Mouse (Mus musculus): ENCODE data around the gene 6030468B19Rik. TPM values are rescaled to one million over a fixed set of nuclear protein-coding genes. Genes with fewer than 3 reads are reported as not detected.

The 6030468B19Rik gene
- total and polyA plus RNA-seq, 2 experiments from 2014 or later = not detected

- no peak for TF ChIP-seq CTCF (IDR thresholded peaks at IDR 0.05; ENCODE audit: low read depth)
- peak; percentile 46; the same call in 1 of the 2 replicates for ATAC-seq
- Histone ChIP-seq H3K4me3 (ENCODE audit: low read length) (no peak overlapping the region), H3K4me1 (ENCODE audit: insufficient read depth, low read length) (no peaks in the 10 kb centered on the region), H3K9me3 (ENCODE audit: low read length) (no peaks in the 10 kb centered on the region), H3K27ac (no peak overlapping the region), H3K4me2 (ENCODE audit: low read depth, low read length) (peak overlapping the region; percentile 39), H3K9ac (replicated peaks; ENCODE audit: low read length) (no peak overlapping the region), H3K27me3 (ENCODE audit: insufficient read depth, low read length) (no peaks in the 10 kb centered on the region), H3K36me3 (ENCODE audit: insufficient read depth, low read length) (no peaks in the 10 kb centered on the region)
- peak; percentile 39 for DNase-seq (ENCODE audit: low spot score)
- 25% methylated on average over 13 of the region's 13 CpGs for WGBS
Measured at GRCm38 (mm10) chr11:117836306-117836705, 38.8 kb downstream of the 6030468B19Rik start.

- 74% methylated on average over 2 of the region's 2 CpGs for WGBS
- ATAC-seq (no peak), DNase-seq (ENCODE audit: low spot score) (no peak)
- TF ChIP-seq CTCF (IDR thresholded peaks at IDR 0.05; ENCODE audit: low read depth) = no peak
- H3K27ac ChIP-seq = no peak overlapping the region
- H3K4me2 ChIP-seq (ENCODE audit: low read depth, low read length) = no peak overlapping the region
- H3K36me3 ChIP-seq (ENCODE audit: insufficient read depth, low read length) = no peaks in the 10 kb centered on the region
- H3K9me3 ChIP-seq (ENCODE audit: low read length) = no peaks in the 10 kb centered on the region
- H3K27me3 ChIP-seq (ENCODE audit: insufficient read depth, low read length) = no peaks in the 10 kb centered on the region
- H3K9ac ChIP-seq (replicated peaks; ENCODE audit: low read length) = no peak overlapping the region
- H3K4me3 ChIP-seq (ENCODE audit: low read length) = no peak overlapping the region
- no peaks in the 10 kb centered on the region for H3K4me1 ChIP-seq (ENCODE audit: insufficient read depth, low read length)
Measured at GRCm38 (mm10) chr11:117838572-117838971, 41.1 kb downstream of the 6030468B19Rik start.

- Histone ChIP-seq H3K27me3 (ENCODE audit: insufficient read depth, low read length) (no peaks in the 10 kb centered on the region), H3K9me3 (ENCODE audit: low read length) (no peaks in the 10 kb centered on the region), H3K4me3 (ENCODE audit: low read length) (no peak overlapping the region), H3K27ac (no peak overlapping the region), H3K36me3 (ENCODE audit: insufficient read depth, low read length) (no peaks in the 10 kb centered on the region), H3K4me2 (ENCODE audit: low read depth, low read length) (no peak overlapping the region), H3K4me1 (ENCODE audit: insufficient read depth, low read length) (no peaks in the 10 kb centered on the region), H3K9ac (replicated peaks; ENCODE audit: low read length) (no peak overlapping the region)
- no peak for TF ChIP-seq CTCF (IDR thresholded peaks at IDR 0.05; ENCODE audit: low read depth)
- ATAC-seq (no peak), DNase-seq (ENCODE audit: low spot score) (no peak)
- WGBS = 87% methylated on average over 1 of the region's 1 CpGs
Measured at GRCm38 (mm10) chr11:117839021-117839420, 41.6 kb downstream of the 6030468B19Rik start.

- no peak overlapping the region for H3K27ac ChIP-seq
- no peak overlapping the region for H3K4me3 ChIP-seq (ENCODE audit: low read length)
- H3K27me3 ChIP-seq (ENCODE audit: insufficient read depth, low read length) = no peaks in the 10 kb centered on the region
- H3K9ac ChIP-seq (replicated peaks; ENCODE audit: low read length) = no peak overlapping the region
- no peaks in the 10 kb centered on the region for H3K36me3 ChIP-seq (ENCODE audit: insufficient read depth, low read length)
- no peak overlapping the region for H3K4me2 ChIP-seq (ENCODE audit: low read depth, low read length)
- no peak for TF ChIP-seq CTCF (IDR thresholded peaks at IDR 0.05; ENCODE audit: low read depth)
- WGBS = 41% methylated on average over 1 of the region's 1 CpGs
- ATAC-seq = no peak
- no peaks in the 10 kb centered on the region for H3K9me3 ChIP-seq (ENCODE audit: low read length)
- DNase-seq (ENCODE audit: low spot score) = no peak
- no peaks in the 10 kb centered on the region for H3K4me1 ChIP-seq (ENCODE audit: insufficient read depth, low read length)
Measured at GRCm38 (mm10) chr11:117840910-117841309, 43.5 kb downstream of the 6030468B19Rik start.

GRCm38 (mm10) chr11:117843434-117843833 is 46.0 kb downstream of the 6030468B19Rik start:
- H3K4me2 ChIP-seq (ENCODE audit: low read depth, low read length) = no peak overlapping the region
- 88% methylated on average over 2 of the region's 2 CpGs for WGBS
- DNase-seq (ENCODE audit: low spot score) = no peak
- no peak for ATAC-seq
- no peak overlapping the region for H3K9ac ChIP-seq (replicated peaks; ENCODE audit: low read length)
- TF ChIP-seq CTCF (IDR thresholded peaks at IDR 0.05; ENCODE audit: low read depth) = no peak
- H3K36me3 ChIP-seq (ENCODE audit: insufficient read depth, low read length) = no peaks in the 10 kb centered on the region
- H3K4me3 ChIP-seq (ENCODE audit: low read length) = no peak overlapping the region
- peaks cover 7% of the 10 kb centered on the region; the same call in 1 of the 2 replicates for H3K4me1 ChIP-seq (ENCODE audit: insufficient read depth, low read length)
- no peaks in the 10 kb centered on the region for H3K9me3 ChIP-seq (ENCODE audit: low read length)
- no peaks in the 10 kb centered on the region for H3K27me3 ChIP-seq (ENCODE audit: insufficient read depth, low read length)
- H3K27ac ChIP-seq = no peak overlapping the region

GRCm38 (mm10) chr11:117844997-117845396 is 47.5 kb downstream of the 6030468B19Rik start:
- ATAC-seq (no peak), DNase-seq (ENCODE audit: low spot score) (no peak)
- H3K4me2 ChIP-seq (ENCODE audit: low read depth, low read length) = no peak overlapping the region

GRCm38 (mm10) chr11:117845651-117846050 is 48.2 kb downstream of the 6030468B19Rik start:
- DNase-seq (ENCODE audit: low spot score) = no peak
- peaks cover 17% of the 10 kb centered on the region; the same call in 1 of the 2 replicates for H3K4me1 ChIP-seq (ENCODE audit: insufficient read depth, low read length)
- ATAC-seq = no peak
- no peak overlapping the region for H3K9ac ChIP-seq (replicated peaks; ENCODE audit: low read length)
- H3K27ac ChIP-seq = no peak overlapping the region
- H3K4me3 ChIP-seq (ENCODE audit: low read length) = no peak overlapping the region
- no peaks in the 10 kb centered on the region for H3K27me3 ChIP-seq (ENCODE audit: insufficient read depth, low read length)
- H3K4me2 ChIP-seq (ENCODE audit: low read depth, low read length) = no peak overlapping the region
- no peaks in the 10 kb centered on the region for H3K36me3 ChIP-seq (ENCODE audit: insufficient read depth, low read length)
- H3K9me3 ChIP-seq (ENCODE audit: low read length) = no peaks in the 10 kb centered on the region
- no peak for TF ChIP-seq CTCF (IDR thresholded peaks at IDR 0.05; ENCODE audit: low read depth)
- 75% methylated on average over 2 of the region's 2 CpGs for WGBS

More at GRCm38 (mm10) chr11:117844997-117845396, 47.5 kb downstream of the 6030468B19Rik start:
- H3K9ac ChIP-seq (replicated peaks; ENCODE audit: low read length) = no peak overlapping the region
- H3K9me3 ChIP-seq (ENCODE audit: low read length) = no peaks in the 10 kb centered on the region
- H3K27ac ChIP-seq = no peak overlapping the region
- no peak for TF ChIP-seq CTCF (IDR thresholded peaks at IDR 0.05; ENCODE audit: low read depth)
- 82% methylated on average over 2 of the region's 2 CpGs for WGBS
- peaks cover 12% of the 10 kb centered on the region; the same call in 1 of the 2 replicates for H3K4me1 ChIP-seq (ENCODE audit: insufficient read depth, low read length)
- no peaks in the 10 kb centered on the region for H3K27me3 ChIP-seq (ENCODE audit: insufficient read depth, low read length)
- H3K4me3 ChIP-seq (ENCODE audit: low read length) = no peak overlapping the region
- no peaks in the 10 kb centered on the region for H3K36me3 ChIP-seq (ENCODE audit: insufficient read depth, low read length)

All from hindbrain, postnatal 0 days (tissue).